Mouse (Mus musculus) retina, postnatal 7 days (tissue): ENCODE data around the gene Islr2.
A peak's percentile ranks its signal among the peaks of the same experiment; 100 is the strongest.
"Not testable (repeated sequence)": the region's sequence is repeated elsewhere in the genome, so short reads cannot be mapped to it uniquely, and the experiment has no call there.

ENCODE experiments used
- DNase-seq: peaks from one replicate; pipeline ENCODE4 v3.0.0-alpha.2; 2012; ENCODE audit warnings: low read depth, low spot score

Islr2 gene

GRCm38 (mm10) chr9:58203516-58204447 is at the start of gene Islr2, which contains the start of gene Islr:
Islr2 (minus strand) TSS chr9:58204319.
Islr (minus strand) TSS chr9:58204306.
- DNase-seq, result no peak

GRCm38 (mm10) chr9:58253805-58254122 is 49.6 kb upstream of the Islr2 start:
- not testable (repeated sequence) for DNase-seq

- peak; percentile 87 for DNase-seq
Measured at GRCm38 (mm10) chr9:58253033-58253804, 49.1 kb upstream of the Islr2 start, which contains the start of gene Stoml1. Stoml1 (plus strand) TSS chr9:58253164.

GRCm38 (mm10) chr9:58250730-58251129 is 46.6 kb upstream of the Islr2 start:
- DNase-seq, result not testable (repeated sequence)

- no peak for DNase-seq
Measured at GRCm38 (mm10) chr9:58250322-58250721, 46.2 kb upstream of the Islr2 start.

- no peak for DNase-seq
Measured at GRCm38 (mm10) chr9:58249592-58250192, 45.6 kb upstream of the Islr2 start, which contains the start of gene Pml. Pml (minus strand) TSS chr9:58249786.

- DNase-seq, result no peak
Measured at GRCm38 (mm10) chr9:58248746-58249413, 44.8 kb upstream of the Islr2 start.

- peak; percentile 43 for DNase-seq
Measured at GRCm38 (mm10) chr9:58247064-58247759, 43.1 kb upstream of the Islr2 start.

- DNase-seq, result no peak
Measured at GRCm38 (mm10) chr9:58246083-58246591, 42.0 kb upstream of the Islr2 start.

- no peak for DNase-seq
Measured at GRCm38 (mm10) chr9:58243696-58244095, 39.6 kb upstream of the Islr2 start.

- DNase-seq, result no peak
Measured at GRCm38 (mm10) chr9:58242696-58243095, 38.6 kb upstream of the Islr2 start.

GRCm38 (mm10) chr9:58241780-58242485 is 37.8 kb upstream of the Islr2 start:
- no peak for DNase-seq

GRCm38 (mm10) chr9:58234502-58235015 is 30.4 kb upstream of the Islr2 start:
- DNase-seq, result no peak

GRCm38 (mm10) chr9:58232374-58232773 is 28.3 kb upstream of the Islr2 start:
- no peak for DNase-seq

- no peak for DNase-seq
Measured at GRCm38 (mm10) chr9:58231746-58232145, 27.6 kb upstream of the Islr2 start.

- DNase-seq, result no peak
Measured at GRCm38 (mm10) chr9:58228777-58229466, 24.8 kb upstream of the Islr2 start.

- peak; percentile 51 for DNase-seq
Measured at GRCm38 (mm10) chr9:58225915-58226913, 22.1 kb upstream of the Islr2 start.

GRCm38 (mm10) chr9:58224356-58224755 is 20.2 kb upstream of the Islr2 start:
- DNase-seq, result no peak
